Mouse (Mus musculus) Patski (cell line): ENCODE measurements at regions not wholly inside any gene's neighbourhood (a gene's known extent, or its start where the extent isn't known, plus 50 kb on each side); places are given as distances from the start of the nearest gene placed in this dataset.

ENCODE experiments used
- ATAC-seq: fragments of 100-300 bp; one replicate; pipeline ENCODE4 v1.8.0; 2021
- CTCF ChIA-PET: fragments of 350-600 bp; sonication (Branson Sonifier 250); formaldehyde crosslinking; loops from one replicate; lab custom pipeline; 2022; ENCODE audit warnings: inconsistent platforms; lab: Charles Lee
- POLR2A ChIA-PET: fragments of 350-600 bp; sonication (Branson Sonifier 250); formaldehyde crosslinking; loops from one replicate; lab custom pipeline; 2022; ENCODE audit warnings: antibody characterized with exemption, inconsistent platforms; lab: Charles Lee
- DNase-seq: peaks from one replicate; pipeline ENCODE4 v3.0.0-alpha.2; 2011; ENCODE audit warnings: low read depth, low spot score
- H3K27me3 ChIP-seq: fragments of 371-371 bp; one replicate; pipeline ENCODE4 v1.5.1; 2021
- CTCF ChIP-seq: fragments of 100-300 bp; IDR thresholded peaks from one replicate; pipeline ENCODE4 v1.5.1; 2021
- in situ Hi-C: fragments of 300-500 bp; cut with MboI; formaldehyde crosslinking; loops from 3 replicates; pipeline ENCODE4 v1.11.1; 2018; ENCODE audit warnings: low pct_unique_long_range_greater_than_20kb, mixed read lengths

DNA sequence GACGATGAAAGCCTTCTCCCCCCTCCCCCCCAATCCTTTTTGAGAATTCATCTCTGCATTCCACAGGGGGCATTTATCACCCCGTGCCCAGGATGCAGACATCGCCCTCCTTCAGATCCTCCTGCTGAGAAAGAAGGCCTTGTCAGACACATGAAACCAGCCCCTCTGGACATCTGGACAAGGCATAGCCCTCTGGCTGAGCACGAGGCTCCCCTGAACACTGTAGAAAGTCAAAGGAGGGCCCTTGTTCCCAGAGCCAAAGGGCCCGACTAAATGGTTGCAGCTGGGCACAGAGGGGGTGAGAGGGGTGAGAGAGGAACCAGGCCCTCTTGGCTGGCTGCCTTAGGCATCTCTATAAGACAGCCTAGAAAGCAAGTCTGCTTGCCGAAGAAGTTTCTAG lies 327.8 kb downstream of the H2al1j start:
- ChIA-PET POLR2A (no interaction called here), CTCF (no interaction called here)
- DNase-seq (no peak), ATAC-seq (no peak)
- in situ Hi-C loops, result no loop called here
- peaks cover 4% of the 10 kb centered on the region for H3K27me3 ChIP-seq
- no peak for TF ChIP-seq CTCF

GRCm38 (mm10) chrX:11657606-11658254 lies 330.1 kb downstream of the H2al1j start:
- POLR2A ChIA-PET, result no interaction called here
- H3K27me3 ChIP-seq, result peaks cover 4% of the 10 kb centered on the region
- DNase-seq (no peak), ATAC-seq (no peak)
- in situ Hi-C loops, result no loop called here
- CTCF ChIA-PET, result no interaction called here
- TF ChIP-seq CTCF, result no peak

GRCm38 (mm10) chrX:11663187-11663829 lies 335.7 kb downstream of the H2al1j start:
- DNase-seq (no peak), ATAC-seq (no peak)
- ChIA-PET CTCF (no interaction called here), POLR2A (no interaction called here)
- in situ Hi-C loops, result no loop called here
- no peak for TF ChIP-seq CTCF
- peaks cover 3% of the 10 kb centered on the region for H3K27me3 ChIP-seq

DNA sequence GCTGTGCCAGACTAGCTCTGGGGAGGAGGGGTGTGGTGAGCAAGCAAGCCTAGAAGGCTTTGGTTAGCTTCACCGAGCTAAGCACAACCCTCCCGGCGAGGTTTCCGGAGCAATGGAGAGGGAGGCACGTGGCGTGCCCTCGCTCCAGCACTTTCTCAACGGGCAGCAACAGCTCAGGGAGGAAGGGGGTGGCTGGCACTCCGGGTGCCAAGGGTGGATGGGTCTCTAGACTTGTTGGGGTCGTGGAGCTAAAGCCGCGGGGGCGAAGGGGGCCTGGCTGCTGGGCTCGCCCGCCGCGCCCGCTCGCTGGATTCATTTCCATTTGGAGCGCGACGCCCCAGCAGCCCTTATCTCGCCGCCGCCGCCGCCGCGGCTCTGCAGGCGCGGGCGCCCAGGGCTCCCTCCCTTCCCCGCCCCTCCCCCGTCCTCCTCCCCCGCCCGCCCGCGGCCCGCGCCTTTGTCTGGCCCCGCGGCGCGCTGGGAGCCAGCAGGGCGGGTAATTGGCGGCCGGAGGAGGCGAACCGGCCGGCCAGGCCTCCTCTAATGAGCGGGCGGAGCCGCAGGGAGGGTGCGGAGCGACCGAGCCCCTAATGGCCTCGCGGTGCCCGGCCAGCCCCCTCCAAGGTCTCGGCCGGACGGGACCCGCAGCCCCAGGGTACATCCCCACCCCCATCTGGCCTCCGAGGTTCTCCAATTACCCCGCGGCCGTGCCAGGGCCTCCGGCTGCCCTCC lies 336.9 kb downstream of the H2al1j start:
- in situ Hi-C loops, result no loop called here
- no peaks in the 10 kb centered on the region for H3K27me3 ChIP-seq

DNA sequence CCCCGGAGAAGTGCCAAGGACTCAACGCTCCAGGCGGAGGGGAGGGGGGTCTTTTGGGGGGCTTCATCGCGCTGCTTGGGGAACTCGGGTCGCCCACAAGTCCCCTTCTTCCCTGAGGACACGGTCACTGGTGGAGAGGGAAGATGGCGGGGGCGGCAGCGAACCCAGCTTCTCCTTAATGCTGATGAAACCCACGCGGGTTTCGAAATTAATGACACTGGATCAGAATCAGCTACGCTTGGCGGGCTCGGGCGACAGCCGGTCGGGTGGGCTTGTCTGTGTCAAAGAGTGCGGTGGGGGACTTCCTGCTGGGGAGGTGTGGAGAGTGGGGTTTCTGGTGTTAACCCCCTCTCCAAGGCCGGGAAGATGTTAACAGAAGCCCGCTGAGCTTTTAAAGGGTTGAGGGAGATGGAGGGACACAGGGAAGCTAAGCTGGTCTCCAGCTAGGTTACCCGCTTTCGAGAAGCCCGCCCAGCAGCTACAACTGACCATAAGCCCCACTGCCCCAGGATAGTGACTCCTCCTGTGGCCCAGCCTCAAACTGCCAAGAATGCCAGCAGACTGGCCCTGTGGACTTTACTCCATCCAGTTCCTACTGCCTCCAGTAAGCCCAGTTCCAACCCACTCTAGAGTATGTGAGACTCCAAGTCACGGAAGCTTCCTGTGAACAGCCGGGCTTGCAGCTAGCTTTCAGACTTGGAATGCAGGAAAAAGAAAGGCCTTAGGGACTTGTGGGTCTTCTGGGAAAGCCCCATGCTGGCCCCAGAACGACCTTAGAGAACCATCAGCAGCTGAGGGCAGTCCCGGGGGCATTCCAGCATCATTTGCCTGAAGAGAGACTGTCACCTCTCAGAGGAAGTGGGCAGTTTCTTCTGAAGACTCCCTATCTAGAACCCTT lies 337.7 kb downstream of the H2al1j start:
- no peak for DNase-seq
- ATAC-seq, result no peak
- POLR2A ChIA-PET, result no interaction called here
- H3K27me3 ChIP-seq, result no peaks in the 10 kb centered on the region
- TF ChIP-seq CTCF, result no peak
- in situ Hi-C loops, result no loop called here
- CTCF ChIA-PET, result no interaction called here

More for the DNA sequence above, 336.9 kb downstream of the H2al1j start:
- DNase-seq (no peak), ATAC-seq (peak; percentile 19)
- no peak for TF ChIP-seq CTCF
- POLR2A ChIA-PET, result no interaction called here
- CTCF ChIA-PET, result no interaction called here

DNA sequence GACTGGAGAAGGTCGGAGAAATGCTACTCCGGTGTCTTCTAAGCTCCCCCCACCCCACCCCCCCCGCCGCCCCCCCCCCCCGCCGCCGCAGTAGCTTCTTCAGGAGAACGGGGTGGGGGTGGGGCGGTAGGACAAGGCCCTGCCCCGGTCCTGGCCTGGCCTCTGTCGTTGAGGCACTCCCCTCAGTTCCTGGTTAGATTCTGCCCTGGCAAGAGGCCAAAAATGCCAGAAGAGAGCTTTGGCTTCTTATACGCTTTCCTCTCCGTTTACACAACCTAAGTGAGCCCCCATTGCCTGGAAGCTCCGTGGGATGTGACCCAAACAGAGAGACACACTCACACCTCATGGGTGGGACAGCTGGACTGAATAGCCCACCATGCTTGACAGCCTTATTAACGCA lies 338.9 kb downstream of the H2al1j start:
- ATAC-seq (no peak), DNase-seq (no peak)
- TF ChIP-seq CTCF, result no peak
- CTCF ChIA-PET, result no interaction called here
- H3K27me3 ChIP-seq, result no peaks in the 10 kb centered on the region
- POLR2A ChIA-PET, result interaction anchor here (0.5 kb wide), 1 partner anchor 195 kb away, joined by 4 read pairs; no protein-coding TSS in a partner anchor
- in situ Hi-C loops, result no loop called here

GRCm38 (mm10) chrX:11671805-11672204 lies 344.2 kb downstream of the H2al1j start:
- ChIA-PET POLR2A (interaction anchor here (1.0 kb wide), 1 partner anchor 25 kb away, joined by 3 read pairs; no protein-coding TSS in a partner anchor), CTCF (no interaction called here)
- no peak for DNase-seq
- in situ Hi-C loops, result no loop called here
- TF ChIP-seq CTCF, result no peak
- no peaks in the 10 kb centered on the region for H3K27me3 ChIP-seq
- no peak for ATAC-seq

- ChIA-PET POLR2A (interaction anchor here (0.5 kb wide), 1 partner anchor 954 kb away, joined by 3 read pairs; no protein-coding TSS in a partner anchor), CTCF (no interaction called here)
- DNase-seq, result no peak
- no peak for TF ChIP-seq CTCF
- in situ Hi-C loops, result no loop called here
- no peak for ATAC-seq
- peaks cover 3% of the 10 kb centered on the region for H3K27me3 ChIP-seq
Observed at GRCm38 (mm10) chrX:11678086-11678485, 350.5 kb downstream of the H2al1j start.

GRCm38 (mm10) chrX:11681274-11681673 lies 353.7 kb downstream of the H2al1j start:
- DNase-seq (no peak), ATAC-seq (no peak)
- peaks cover 3% of the 10 kb centered on the region for H3K27me3 ChIP-seq
- in situ Hi-C loops, result no loop called here
- no peak for TF ChIP-seq CTCF
- POLR2A ChIA-PET, result no interaction called here
- CTCF ChIA-PET, result interaction anchor here (0.8 kb wide), 1 partner anchor 9 kb away, joined by 4 read pairs; no protein-coding TSS in a partner anchor

- no peak for ATAC-seq
- CTCF ChIA-PET, result interaction anchor here (1.3 to 1.5 kb wide), 2 partner anchors 9 to 10 kb away, joined by 4 read pairs; no protein-coding TSS in a partner anchor
- DNase-seq, result no peak
- TF ChIP-seq CTCF, result no peak
- POLR2A ChIA-PET, result interaction anchor here (0.6 to 0.7 kb wide), 2 partner anchors 13 to 163 kb away, joined by 4 read pairs; no protein-coding TSS in a partner anchor
- in situ Hi-C loops, result no loop called here
- H3K27me3 ChIP-seq, result peaks cover 11% of the 10 kb centered on the region
Observed at GRCm38 (mm10) chrX:11689989-11690405, 362.4 kb downstream of the H2al1j start.
